Mouse (Mus musculus) liver, embryonic 15.5 days (tissue): ENCODE results near the gene Abca5. TPM values are rescaled to one million over a fixed set of nuclear protein-coding genes. Genes with fewer than 3 reads are reported as not detected.
A peak's percentile ranks its signal among the peaks of the same experiment; 100 is the strongest.

Experiments used
- ATAC-seq: fragments of 200-750 bp; cut with Nextera tagmentation; 2 replicates; pipeline ENCODE4 v1.8.0; 2017; ENCODE audit warnings: moderate number of reproducible peaks, mild to moderate bottlenecking, moderate library complexity; ENCODE audit not compliant: insufficient read depth
- H3K27ac ChIP-seq: fragments of 300-500 bp; sonication (generic); replicated peaks from 2 replicates; pipeline ENCODE4 v1.5.1; 2015; ENCODE audit warnings: mild to moderate bottlenecking, inconsistent platforms
- H3K27me3 ChIP-seq: fragments of 300-500 bp; sonication (generic); 2 replicates; pipeline ENCODE4 v1.6.1; 2015; ENCODE audit warnings: mild to moderate bottlenecking, inconsistent platforms
- H3K36me3 ChIP-seq: fragments of 300-500 bp; sonication (generic); replicated peaks from 2 replicates; pipeline ENCODE4 v1.6.1; 2015; ENCODE audit warnings: moderate library complexity, mild to moderate bottlenecking, inconsistent platforms
- H3K4me1 ChIP-seq: fragments of 300-500 bp; sonication (generic); replicated peaks from 2 replicates; pipeline ENCODE4 v1.6.1; 2015; ENCODE audit warnings: inconsistent platforms
- H3K4me2 ChIP-seq: fragments of 300-500 bp; sonication (generic); 2 replicates; pipeline ENCODE4 v1.6.1; 2015; ENCODE audit warnings: moderate library complexity, mild to moderate bottlenecking, inconsistent platforms
- H3K4me3 ChIP-seq: fragments of 300-500 bp; sonication (generic); replicated peaks from 2 replicates; pipeline ENCODE4 v1.5.1; 2015; ENCODE audit warnings: mild to moderate bottlenecking, inconsistent platforms
- H3K9ac ChIP-seq: fragments of 300-500 bp; sonication (generic); 2 replicates; pipeline ENCODE4 v1.6.1; 2015; ENCODE audit warnings: moderate library complexity, mild to moderate bottlenecking, inconsistent platforms
- H3K9me3 ChIP-seq: fragments of 300-500 bp; sonication (generic); replicated peaks from 2 replicates; pipeline ENCODE4 v1.6.1; 2016; ENCODE audit warnings: inconsistent platforms
- WGBS: fragments of 180-500 bp; shearing (Covaris S2); methylation state at CpG from one replicate; pipeline ENCODE4 v1.1.7; 2015; ENCODE audit warnings: mixed read lengths; ENCODE audit not compliant: insufficient replicate concordance; 5-methylcytosine and 5-hydroxymethylcytosine counted together
- polyA plus RNA-seq: library from polyadenylated mRNA; unstranded; fragments of >200 nt; fragmentation: Nextera tagmentation; extraction: Ambion mirVana; gene quantifications from 2 replicates; pipeline ENCODE4 v1.2.1, GENCODE M21; 2015

The Abca5 gene
- 0.55 and 0.86 TPM in 2 replicates for polyA plus RNA-seq

GRCm38 (mm10) chr11:110337289-110338245 lies at the start of gene Abca5:
TSS of gene Abca5 (minus strand) at chr11:110337716.
- Histone ChIP-seq H3K36me3 (no peaks in the 10 kb centered on the region), H3K4me3 (peak within 1 kb of the TSS; percentile 70), H3K4me1 (peaks cover 17% of the 10 kb centered on the region), H3K27me3 (peaks cover 42% of the 10 kb centered on the region), H3K27ac (no peak within 1 kb of the TSS), H3K9me3 (no peaks in the 10 kb centered on the region), H3K9ac (peak within 1 kb of the TSS; percentile 59), H3K4me2 (peak within 1 kb of the TSS; percentile 93)
- ATAC-seq: peak; percentile 95
- WGBS: under 1% methylated on average over 94 of the region's 95 CpGs

GRCm38 (mm10) chr11:110385487-110385886 lies 48.0 kb upstream of the Abca5 start:
- no peak for ATAC-seq
- H3K4me2 ChIP-seq: no peak overlapping the region
- H3K27ac ChIP-seq: no peak overlapping the region
- H3K36me3 ChIP-seq: no peaks in the 10 kb centered on the region
- no peaks in the 10 kb centered on the region for H3K27me3 ChIP-seq
- no peaks in the 10 kb centered on the region for H3K9me3 ChIP-seq
- no peak overlapping the region for H3K9ac ChIP-seq
- H3K4me3 ChIP-seq: no peak overlapping the region
- peaks cover 6% of the 10 kb centered on the region for H3K4me1 ChIP-seq
- WGBS: 70% methylated on average over 2 of the region's 2 CpGs

GRCm38 (mm10) chr11:110380310-110380668 lies 42.8 kb upstream of the Abca5 start:
- ATAC-seq: peak; percentile 24; the same call in 1 of the 2 replicates
- H3K4me3 ChIP-seq: peak overlapping the region; percentile 46
- peak overlapping the region; percentile 75 for H3K4me2 ChIP-seq
- H3K4me1 ChIP-seq: peaks cover 16% of the 10 kb centered on the region
- H3K36me3 ChIP-seq: no peaks in the 10 kb centered on the region
- 20% methylated on average over 15 of the region's 15 CpGs for WGBS
- no peak overlapping the region; the same call in 1 of the 2 replicates for H3K9ac ChIP-seq
- H3K27me3 ChIP-seq: no peaks in the 10 kb centered on the region
- no peak overlapping the region; the same call in 1 of the 2 replicates for H3K27ac ChIP-seq
- no peaks in the 10 kb centered on the region for H3K9me3 ChIP-seq

GRCm38 (mm10) chr11:110379661-110380309 lies 42.3 kb upstream of the Abca5 start:
- Histone ChIP-seq H3K4me3 (peak overlapping the region; percentile 46), H3K9ac (peak overlapping the region; percentile 35; the same call in 1 of the 2 replicates), H3K4me1 (peaks cover 16% of the 10 kb centered on the region), H3K4me2 (peak overlapping the region; percentile 75), H3K27ac (peak overlapping the region; percentile 72), H3K36me3 (no peaks in the 10 kb centered on the region), H3K9me3 (no peaks in the 10 kb centered on the region), H3K27me3 (no peaks in the 10 kb centered on the region)
- WGBS: 5% methylated on average over 20 of the region's 20 CpGs
- ATAC-seq: peak; percentile 77

- no peak overlapping the region for H3K27ac ChIP-seq
- no peaks in the 10 kb centered on the region for H3K36me3 ChIP-seq
- ATAC-seq: no peak
- H3K4me2 ChIP-seq: no peak overlapping the region
- H3K9me3 ChIP-seq: no peaks in the 10 kb centered on the region
- H3K4me1 ChIP-seq: 0 out of 2 replicates have a peak, but pooled peaks cover 4% of the 10 kb centered on the region
- no peak overlapping the region for H3K9ac ChIP-seq
- H3K27me3 ChIP-seq: no peaks in the 10 kb centered on the region
- 68% methylated on average over 9 of the region's 9 CpGs for WGBS
- H3K4me3 ChIP-seq: no peak overlapping the region
These were observed 36.5 kb upstream of the Abca5 start for GRCm38 (mm10) chr11:110374036-110374435.

GRCm38 (mm10) chr11:110372266-110372954 lies 34.9 kb upstream of the Abca5 start:
- Histone ChIP-seq H3K27me3 (no peaks in the 10 kb centered on the region), H3K4me2 (no peak overlapping the region), H3K36me3 (no peaks in the 10 kb centered on the region), H3K9me3 (no peaks in the 10 kb centered on the region), H3K9ac (no peak overlapping the region), H3K4me3 (no peak overlapping the region), H3K27ac (no peak overlapping the region), H3K4me1 (0 out of 2 replicates have a peak, but pooled peaks cover 4% of the 10 kb centered on the region)
- no peak for ATAC-seq
- WGBS: 54% methylated on average over 15 of the region's 15 CpGs

GRCm38 (mm10) chr11:110371827-110372226 lies 34.3 kb upstream of the Abca5 start:
- 50% methylated on average over 8 of the region's 8 CpGs for whole genome bisulfite sequencing
- Histone ChIP-seq H3K36me3 (no peaks in the 10 kb centered on the region), H3K27ac (no peak overlapping the region), H3K4me3 (no peak overlapping the region), H3K9ac (no peak overlapping the region), H3K4me1 (0 out of 2 replicates have a peak, but pooled peaks cover 4% of the 10 kb centered on the region), H3K4me2 (no peak overlapping the region), H3K27me3 (no peaks in the 10 kb centered on the region), H3K9me3 (no peaks in the 10 kb centered on the region)
- no peak for ATAC-seq

GRCm38 (mm10) chr11:110369312-110370019 lies 31.9 kb upstream of the Abca5 start:
- Histone ChIP-seq H3K4me2 (peak overlapping the region; percentile 37), H3K27me3 (no peaks in the 10 kb centered on the region), H3K36me3 (no peaks in the 10 kb centered on the region), H3K9ac (no peak overlapping the region), H3K4me3 (no peak overlapping the region), H3K9me3 (no peaks in the 10 kb centered on the region), H3K27ac (no peak overlapping the region), H3K4me1 (0 out of 2 replicates have a peak, but pooled peaks cover 4% of the 10 kb centered on the region)
- no peak for ATAC-seq
- 19% methylated on average over 15 of the region's 15 CpGs for WGBS

GRCm38 (mm10) chr11:110367638-110368037 lies 30.1 kb upstream of the Abca5 start:
- Histone ChIP-seq H3K4me2 (no peak overlapping the region), H3K27me3 (no peaks in the 10 kb centered on the region), H3K9me3 (no peaks in the 10 kb centered on the region), H3K36me3 (no peaks in the 10 kb centered on the region), H3K4me1 (0 out of 2 replicates have a peak, but pooled peaks cover 4% of the 10 kb centered on the region), H3K27ac (peak overlapping the region; percentile 60), H3K9ac (no peak overlapping the region), H3K4me3 (no peak overlapping the region)
- peak; percentile 75 for ATAC-seq
- 73% methylated on average over 13 of the region's 13 CpGs for WGBS

- H3K4me2 ChIP-seq: no peak overlapping the region
- H3K27me3 ChIP-seq: no peaks in the 10 kb centered on the region
- peak overlapping the region; percentile 60 for H3K27ac ChIP-seq
- no peaks in the 10 kb centered on the region for H3K36me3 ChIP-seq
- no peaks in the 10 kb centered on the region for H3K9me3 ChIP-seq
- 0 out of 2 replicates have a peak, but pooled peaks cover 4% of the 10 kb centered on the region for H3K4me1 ChIP-seq
- no peak for ATAC-seq
- 63% methylated on average over 3 of the region's 3 CpGs for WGBS
- H3K9ac ChIP-seq: no peak overlapping the region
- H3K4me3 ChIP-seq: no peak overlapping the region
These were observed 29.4 kb upstream of the Abca5 start for GRCm38 (mm10) chr11:110366902-110367301.
